Mouse (Mus musculus) spleen, adult 2 months (tissue): Measurements from ENCODE around the gene Fkbp14.

Experiments
- CTCF ChIP-seq: fragments of 200-500 bp; IDR thresholded peaks from 2 replicates; pipeline ENCODE4 v1.5.1; 2011; ENCODE audit warnings: mild to moderate bottlenecking, inconsistent platforms; ENCODE audit not compliant: insufficient read depth, insufficient read length, insufficient replicate concordance; ENCODE audit errors: extremely low read depth
- POLR2A ChIP-seq: fragments of 200-500 bp; IDR thresholded peaks from 2 replicates; pipeline ENCODE4 v1.6.1; 2011; ENCODE audit warnings: low read depth, low read length, inconsistent platforms

DNA sequence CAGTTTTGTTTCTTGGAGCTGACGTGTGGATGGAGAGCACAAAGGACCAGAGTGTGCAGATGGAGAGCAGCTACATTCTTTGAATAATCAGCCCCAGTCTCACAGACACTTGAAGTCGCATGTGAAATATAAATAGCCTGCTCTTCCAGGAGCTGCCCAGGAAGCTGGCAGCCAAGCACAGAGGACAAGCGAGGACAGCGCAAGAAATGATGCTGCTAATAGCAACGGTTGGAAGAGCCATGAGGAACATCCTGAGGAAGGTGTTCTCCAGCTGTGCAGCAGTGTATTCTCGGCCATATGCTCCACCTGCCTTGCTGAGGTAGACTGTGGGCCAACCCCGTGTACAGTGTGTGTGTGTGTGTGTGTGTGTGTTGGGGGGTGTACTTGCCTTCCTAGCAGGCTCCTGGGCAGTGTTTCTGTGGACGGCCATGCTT is 66.0 kb downstream of the Fkbp14 start:
- TF ChIP-seq CTCF (no peak), POLR2A (no peak)
